Mouse (Mus musculus): ENCODE results near the gene Fzd7. TPM values are rescaled to one million over a fixed set of nuclear protein-coding genes. Genes with fewer than 3 reads are reported as not detected.
A peak's percentile ranks its signal among the peaks of the same experiment; 100 is the strongest.

Gene Fzd7
- polyA plus RNA-seq, 1 experiment from 2014 or later: 4.0 TPM

- no peak overlapping the region for H3K27ac ChIP-seq
- H3K36me3 ChIP-seq: no peaks in the 10 kb centered on the region
- ATAC-seq: no peak
- no peak overlapping the region for H3K9ac ChIP-seq (replicated peaks)
- no peak overlapping the region for H3K4me3 ChIP-seq (replicated peaks)
- no peak overlapping the region for H3K4me2 ChIP-seq (replicated peaks)
- H3K9me3 ChIP-seq: no peaks in the 10 kb centered on the region
- H3K27me3 ChIP-seq: no peaks in the 10 kb centered on the region
- 39% methylated on average over 17 of the region's 17 CpGs for WGBS
- H3K4me1 ChIP-seq (replicated peaks): 0 out of 2 replicates have a peak, but pooled peaks cover 3% of the 10 kb centered on the region
These were observed 26.4 kb downstream of the Fzd7 start for GRCm38 (mm10) chr1:59508463-59509139.

- Histone ChIP-seq H3K4me3 (replicated peaks) (no peak overlapping the region), H3K27me3 (no peaks in the 10 kb centered on the region), H3K9me3 (no peaks in the 10 kb centered on the region), H3K27ac (no peak overlapping the region), H3K4me1 (replicated peaks) (peaks cover 19% of the 10 kb centered on the region), H3K9ac (replicated peaks) (no peak overlapping the region), H3K36me3 (no peaks in the 10 kb centered on the region), H3K4me2 (replicated peaks) (no peak overlapping the region)
- ATAC-seq: no peak
- 69% methylated on average over 9 of the region's 9 CpGs for whole genome bisulfite sequencing
These were observed 29.5 kb downstream of the Fzd7 start for GRCm38 (mm10) chr1:59511566-59512270.

- H3K4me3 ChIP-seq (replicated peaks): peak within 1 kb of the TSS; percentile 37
- peak within 1 kb of the TSS; percentile 93 for H3K27ac ChIP-seq
- H3K4me2 ChIP-seq (replicated peaks): peak within 1 kb of the TSS; percentile 56
- H3K9me3 ChIP-seq: no peaks in the 10 kb centered on the region
- peak within 1 kb of the TSS; percentile 63 for H3K9ac ChIP-seq (replicated peaks)
- peaks cover 28% of the 10 kb centered on the region for H3K4me1 ChIP-seq (replicated peaks)
- WGBS: under 1% methylated on average over 25 of the region's 25 CpGs
- ATAC-seq: peak; percentile 98
- no peaks in the 10 kb centered on the region for H3K36me3 ChIP-seq
- H3K27me3 ChIP-seq: no peaks in the 10 kb centered on the region
These were observed 34.0 kb downstream of the Fzd7 start, which contains the start of gene Gm973 for GRCm38 (mm10) chr1:59516026-59516917. Gene Gm973, plus strand, starts transcription at chr1:59516264.

- no peak overlapping the region for H3K4me3 ChIP-seq (replicated peaks)
- H3K4me1 ChIP-seq (replicated peaks): peaks cover 37% of the 10 kb centered on the region
- no peak overlapping the region for H3K4me2 ChIP-seq (replicated peaks)
- H3K9ac ChIP-seq (replicated peaks): no peak overlapping the region
- no peaks in the 10 kb centered on the region for H3K27me3 ChIP-seq
- WGBS: 59% methylated on average over 11 of the region's 11 CpGs
- no peak overlapping the region for H3K27ac ChIP-seq
- no peak for ATAC-seq
- H3K36me3 ChIP-seq: no peaks in the 10 kb centered on the region
- H3K9me3 ChIP-seq: no peaks in the 10 kb centered on the region
These were observed 38.1 kb downstream of the Fzd7 start for GRCm38 (mm10) chr1:59520226-59520837.

GRCm38 (mm10) chr1:59522456-59522855, 40.2 kb downstream of the Fzd7 start:
- WGBS: 58% methylated on average over 1 of the region's 1 CpGs
- no peaks in the 10 kb centered on the region for H3K36me3 ChIP-seq
- no peak overlapping the region for H3K4me2 ChIP-seq (replicated peaks)
- H3K27me3 ChIP-seq: no peaks in the 10 kb centered on the region
- H3K4me1 ChIP-seq (replicated peaks): peaks cover 18% of the 10 kb centered on the region
- H3K9ac ChIP-seq (replicated peaks): no peak overlapping the region
- H3K27ac ChIP-seq: no peak overlapping the region
- ATAC-seq: no peak
- no peak overlapping the region for H3K4me3 ChIP-seq (replicated peaks)
- H3K9me3 ChIP-seq: no peaks in the 10 kb centered on the region

GRCm38 (mm10) chr1:59523378-59523958, 41.2 kb downstream of the Fzd7 start:
- H3K36me3 ChIP-seq: no peaks in the 10 kb centered on the region
- no peaks in the 10 kb centered on the region for H3K9me3 ChIP-seq
- no peak overlapping the region for H3K4me2 ChIP-seq (replicated peaks)
- no peak overlapping the region for H3K9ac ChIP-seq (replicated peaks)
- no peak overlapping the region for H3K27ac ChIP-seq
- H3K27me3 ChIP-seq: no peaks in the 10 kb centered on the region
- WGBS: 37% methylated on average over 5 of the region's 5 CpGs
- H3K4me3 ChIP-seq (replicated peaks): no peak overlapping the region
- H3K4me1 ChIP-seq (replicated peaks): peaks cover 16% of the 10 kb centered on the region
- ATAC-seq: peak; percentile 34; the same call in 1 of the 2 replicates

GRCm38 (mm10) chr1:59524071-59524470, 41.8 kb downstream of the Fzd7 start:
- H3K36me3 ChIP-seq: no peaks in the 10 kb centered on the region
- no peak overlapping the region for H3K9ac ChIP-seq (replicated peaks)
- ATAC-seq: peak; percentile 85
- H3K27me3 ChIP-seq: no peaks in the 10 kb centered on the region
- 8% methylated on average over 2 of the region's 2 CpGs for WGBS
- no peaks in the 10 kb centered on the region for H3K9me3 ChIP-seq
- H3K4me3 ChIP-seq (replicated peaks): no peak overlapping the region
- H3K4me2 ChIP-seq (replicated peaks): no peak overlapping the region
- peak overlapping the region; percentile 64; the same call in 1 of the 2 replicates for H3K27ac ChIP-seq
- peaks cover 16% of the 10 kb centered on the region for H3K4me1 ChIP-seq (replicated peaks)

- Histone ChIP-seq H3K4me3 (replicated peaks) (no peak overlapping the region), H3K4me1 (replicated peaks) (peaks cover 16% of the 10 kb centered on the region), H3K27me3 (no peaks in the 10 kb centered on the region), H3K4me2 (replicated peaks) (no peak overlapping the region), H3K9ac (replicated peaks) (no peak overlapping the region), H3K9me3 (no peaks in the 10 kb centered on the region), H3K36me3 (no peaks in the 10 kb centered on the region), H3K27ac (0 out of 2 replicates have a peak overlapping the region, but pooled peaks have one; percentile 64)
- 61% methylated on average over 3 of the region's 3 CpGs for WGBS
- ATAC-seq: no peak
These were observed 42.5 kb downstream of the Fzd7 start for GRCm38 (mm10) chr1:59524759-59525158.

GRCm38 (mm10) chr1:59527219-59527618, 45.0 kb downstream of the Fzd7 start:
- no peak for ATAC-seq
- H3K27me3 ChIP-seq: no peaks in the 10 kb centered on the region
- WGBS: 94% methylated on average over 6 of the region's 6 CpGs
- H3K4me1 ChIP-seq (replicated peaks): peaks cover 14% of the 10 kb centered on the region
- no peak overlapping the region for H3K4me3 ChIP-seq (replicated peaks)
- H3K27ac ChIP-seq: no peak overlapping the region
- no peaks in the 10 kb centered on the region for H3K9me3 ChIP-seq
- no peak overlapping the region for H3K4me2 ChIP-seq (replicated peaks)
- H3K9ac ChIP-seq (replicated peaks): no peak overlapping the region
- H3K36me3 ChIP-seq: no peaks in the 10 kb centered on the region

- WGBS: 18% methylated on average over 5 of the region's 5 CpGs
- Histone ChIP-seq H3K4me3 (replicated peaks) (no peak overlapping the region), H3K4me2 (replicated peaks) (no peak overlapping the region), H3K9me3 (no peaks in the 10 kb centered on the region), H3K36me3 (no peaks in the 10 kb centered on the region), H3K9ac (replicated peaks) (no peak overlapping the region), H3K4me1 (replicated peaks) (peaks cover 19% of the 10 kb centered on the region), H3K27me3 (no peaks in the 10 kb centered on the region), H3K27ac (peak overlapping the region; percentile 70)
- ATAC-seq: peak; percentile 91
These were observed 53.0 kb downstream of the Fzd7 start for GRCm38 (mm10) chr1:59534976-59535810.
